In the genomic region with DNA sequence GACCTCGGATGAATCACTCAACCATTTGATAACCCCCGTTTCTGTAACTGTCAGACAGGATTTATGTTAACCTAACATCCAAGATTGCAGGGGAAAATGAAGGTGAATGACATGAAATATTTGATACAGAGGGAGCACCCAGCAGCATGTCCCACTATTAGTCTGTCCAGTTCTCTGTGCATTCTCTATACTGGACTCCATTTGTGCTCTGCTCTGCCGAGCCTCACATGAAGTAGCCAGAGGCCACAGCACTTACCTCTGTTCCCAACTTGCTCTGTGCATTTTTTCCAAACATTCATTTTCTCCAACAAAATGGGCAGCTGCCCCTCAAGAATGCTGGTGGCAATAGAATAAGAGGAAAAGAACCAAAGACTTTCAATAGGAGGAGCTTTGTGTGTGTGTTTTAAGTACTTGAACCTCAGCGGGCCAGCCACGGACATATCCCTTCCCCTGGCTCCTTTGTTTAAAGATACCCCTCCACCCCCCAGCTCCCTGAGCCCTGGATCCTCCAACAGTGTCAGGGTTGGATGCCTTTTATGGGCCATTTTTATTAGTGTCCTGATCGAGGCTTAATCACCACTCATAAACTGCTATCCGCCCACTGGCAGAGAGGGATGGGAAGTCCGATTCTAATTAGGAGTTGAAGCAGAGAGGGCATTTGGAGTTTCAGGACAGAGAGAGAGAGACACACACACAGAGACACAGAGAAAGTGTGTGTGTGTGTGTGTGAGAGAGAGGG, we compare ENCODE assay signal across 26 mouse cellular contexts.
DNase-seq lines count a peak whose midpoint lies in the region; ATAC-seq and TF ChIP-seq lines count a peak whose summit lies in the region.
"Had no signal": no experiment of that assay in that cellular context is flagged by ENCODE, and none has a peak within 500 bp of the region (broad histone marks: within the 10 kb centered on the region; RNA-seq: fewer than 3 reads in every experiment).

No protein-coding gene starts in this region.

- DNase-seq in hindbrain, embryonic 14.5 days (ENCODE audit: low spot score): no peak
- peak; percentile 2 for DNase-seq in kidney, postnatal 14 days
- DNase-seq in kidney, adult 2 months: no peak
- peak; percentile 12 for DNase-seq in Patski (ENCODE audit: low read depth, low spot score)
- DNase-seq in heart, adult 9 months (ENCODE audit: low spot score in 2 of 2): no peak
- DNase-seq: adrenal gland, postnatal 25 days; gastrocnemius, postnatal 25 days; heart, adult 18-20 months; heart, postnatal 4 days; kidney, postnatal 10 days; liver, postnatal 0 days; lung, postnatal 36 days; spleen, adult 18-20 months; thymus, postnatal 25 days had no signal

- H3K9me3 ChIP-seq in hindbrain, embryonic 13.5 days: no peaks in the 10 kb centered on the region
- no peaks in the 10 kb centered on the region for H3K9me3 ChIP-seq in hindbrain, embryonic 14.5 days (ENCODE audit: control insufficient read depth, low read length)
- H3K9me3 ChIP-seq in neural tube, embryonic 15.5 days (replicated peaks): no peaks in the 10 kb centered on the region
- H3K9me3 ChIP-seq: embryonic facial prominence, embryonic 13.5 days; forebrain, embryonic 10.5 days; forebrain, embryonic 15.5 days; heart, embryonic 12.5 days; intestine, embryonic 15.5 days; liver, embryonic 12.5 days; megakaryocyte, embryonic 14.5 days; midbrain, embryonic 15.5 days had no signal

- 0 out of 2 replicates have a peak overlapping the region, but pooled peaks have one; percentile 44 for H3K27ac ChIP-seq in hindbrain, embryonic 13.5 days
- H3K27ac ChIP-seq in hindbrain, embryonic 14.5 days: no peak overlapping the region
- H3K27ac ChIP-seq in kidney, adult 2 months (ENCODE audit: insufficient read depth, low read depth, low read length): no peak overlapping the region
- no peak overlapping the region for H3K27ac ChIP-seq in neural tube, embryonic 15.5 days (replicated peaks)
- H3K27ac ChIP-seq: embryonic facial prominence, embryonic 13.5 days; forebrain, embryonic 10.5 days; intestine, embryonic 15.5 days; layer of hippocampus, adult 2 months; left cerebral cortex, adult 2 months; liver, embryonic 12.5 days; midbrain, embryonic 15.5 days had no signal

- H3K4me2 ChIP-seq in hindbrain, embryonic 13.5 days: no peak overlapping the region
- no peak overlapping the region for H3K4me2 ChIP-seq in hindbrain, embryonic 14.5 days (replicated peaks)
- H3K4me2 ChIP-seq in neural tube, embryonic 15.5 days: no peak overlapping the region
- H3K4me2 ChIP-seq: embryonic facial prominence, embryonic 13.5 days; forebrain, embryonic 15.5 days; heart, embryonic 12.5 days; intestine, embryonic 15.5 days; liver, embryonic 12.5 days; midbrain, embryonic 15.5 days had no signal

- no peak for ATAC-seq in hindbrain, embryonic 13.5 days (ENCODE audit: low FRiP score)
- ATAC-seq in hindbrain, embryonic 14.5 days (ENCODE audit: low FRiP score): no peak
- no peak for ATAC-seq in Patski
- ATAC-seq in neural tube, embryonic 15.5 days (ENCODE audit: low FRiP score): peak; percentile 58
- ATAC-seq: liver, embryonic 12.5 days; liver, postnatal 0 days; midbrain, embryonic 15.5 days had no signal

- H3K4me3 ChIP-seq in hindbrain, embryonic 13.5 days: no peak overlapping the region
- H3K4me3 ChIP-seq in hindbrain, embryonic 14.5 days (replicated peaks; ENCODE audit: low read length): no peak overlapping the region
- no peak overlapping the region for H3K4me3 ChIP-seq in kidney, adult 2 months (ENCODE audit: insufficient read depth, low read depth, low read length)
- H3K4me3 ChIP-seq in neural tube, embryonic 15.5 days (replicated peaks): no peak overlapping the region
- H3K4me3 ChIP-seq: embryonic facial prominence, embryonic 13.5 days; forebrain, embryonic 10.5 days; forebrain, embryonic 15.5 days; heart, embryonic 12.5 days; intestine, embryonic 15.5 days; layer of hippocampus, adult 2 months; left cerebral cortex, adult 2 months; liver, embryonic 12.5 days; megakaryocyte, embryonic 14.5 days; midbrain, embryonic 15.5 days had no signal

- no peaks in the 10 kb centered on the region for H3K27me3 ChIP-seq in hindbrain, embryonic 13.5 days
- no peaks in the 10 kb centered on the region for H3K27me3 ChIP-seq in hindbrain, embryonic 14.5 days (ENCODE audit: control insufficient read depth, insufficient read depth, low read length)
- no peaks in the 10 kb centered on the region for H3K27me3 ChIP-seq in kidney, adult 2 months (replicated peaks; ENCODE audit: control insufficient read depth, insufficient read depth, low read length)
- H3K27me3 ChIP-seq in Patski: no peaks in the 10 kb centered on the region
- no peaks in the 10 kb centered on the region for H3K27me3 ChIP-seq in neural tube, embryonic 15.5 days (replicated peaks)
- H3K27me3 ChIP-seq: embryonic facial prominence, embryonic 13.5 days; forebrain, embryonic 15.5 days; heart, embryonic 12.5 days; intestine, embryonic 15.5 days; liver, embryonic 12.5 days; midbrain, embryonic 15.5 days had no signal

- no peak for TF ChIP-seq CTCF in kidney, adult 2 months (conservative IDR thresholded peaks at IDR 0.05; ENCODE audit: insufficient read depth, insufficient read length, low read depth, low read length)
- TF ChIP-seq CTCF in Patski (IDR thresholded peaks at IDR 0.05): no peak

- H3K9ac ChIP-seq in hindbrain, embryonic 13.5 days: no peak overlapping the region
- H3K9ac ChIP-seq in hindbrain, embryonic 14.5 days: no peak overlapping the region
- no peak overlapping the region for H3K9ac ChIP-seq in neural tube, embryonic 15.5 days (replicated peaks)
- H3K9ac ChIP-seq: embryonic facial prominence, embryonic 13.5 days; forebrain, embryonic 15.5 days; heart, embryonic 12.5 days; intestine, embryonic 15.5 days; liver, embryonic 12.5 days; liver, postnatal 0 days; midbrain, embryonic 15.5 days had no signal

- WGBS in hindbrain, embryonic 13.5 days: 67% methylated on average over 8 of the region's 8 CpGs
- WGBS in hindbrain, embryonic 14.5 days: 66% methylated on average over 8 of the region's 8 CpGs
- 18% methylated on average over 8 of the region's 8 CpGs for WGBS in kidney, adult 2 months
- 22% methylated on average over 8 of the region's 8 CpGs for WGBS in neural tube, embryonic 15.5 days

- peaks cover 15% of the 10 kb centered on the region for H3K4me1 ChIP-seq in hindbrain, embryonic 13.5 days (replicated peaks)
- peaks cover 3% of the 10 kb centered on the region; the same call in 1 of the 2 replicates for H3K4me1 ChIP-seq in hindbrain, embryonic 14.5 days (replicated peaks; ENCODE audit: control insufficient read depth, insufficient read depth, low read length)
- H3K4me1 ChIP-seq in kidney, adult 2 months (ENCODE audit: control insufficient read depth, insufficient read depth, low read length): no peaks in the 10 kb centered on the region
- H3K4me1 ChIP-seq in neural tube, embryonic 15.5 days: peaks cover 15% of the 10 kb centered on the region
- H3K4me1 ChIP-seq: embryonic facial prominence, embryonic 13.5 days; heart, embryonic 12.5 days; intestine, embryonic 15.5 days; liver, embryonic 12.5 days; megakaryocyte, embryonic 14.5 days; midbrain, embryonic 15.5 days had no signal

- CTCF ChIA-PET in Patski (lab: Charles Lee): interaction anchor here (1.4 kb wide), 1 partner anchor 11 kb away, joined by 5 read pairs; no protein-coding TSS in a partner anchor

- POLR2A ChIA-PET in Patski (lab: Charles Lee): no interaction called here

- TF ChIP-seq POLR2A in kidney, adult 2 months (IDR thresholded peaks at IDR 0.05; ENCODE audit: low read depth, low read length): no peak

- in situ Hi-C loops in Patski (cut with MboI; ENCODE audit: low pct_unique_long_range_greater_than_20kb): no loop called here

- peaks cover 2% of the 10 kb centered on the region; the same call in 1 of the 2 replicates for H3K36me3 ChIP-seq in hindbrain, embryonic 13.5 days
- no peaks in the 10 kb centered on the region for H3K36me3 ChIP-seq in hindbrain, embryonic 14.5 days (replicated peaks; ENCODE audit: control insufficient read depth, insufficient read depth)
- no peaks in the 10 kb centered on the region for H3K36me3 ChIP-seq in kidney, adult 2 months (ENCODE audit: control insufficient read depth, insufficient read depth, low read length)
- no peaks in the 10 kb centered on the region for H3K36me3 ChIP-seq in neural tube, embryonic 15.5 days
- H3K36me3 ChIP-seq: forebrain, embryonic 15.5 days; intestine, embryonic 15.5 days; midbrain, embryonic 15.5 days had no signal

Comparison
In these comparisons a context has a peak if more than half of its experiments do, and no peak if none do; other contexts are left out.
1. DNase-seq: peak in kidney, postnatal 14 days (single experiment) and Patski (single experiment); none in hindbrain, embryonic 14.5 days (single experiment), kidney, adult 2 months (single experiment) and heart, adult 9 months (0 of 2).